Mouse (Mus musculus) heart, adult 8-10 months (tissue): ENCODE results near the gene Car15. TPM values are rescaled to one million over a fixed set of nuclear protein-coding genes. Genes with fewer than 3 reads are reported as not detected.
A peak's percentile ranks its signal among the peaks of the same experiment; 100 is the strongest.

Source experiments
- DNase-seq: peaks from one replicate; pipeline ENCODE4 v3.0.0; 2022; ENCODE audit warnings: low spot score
- total RNA-seq, 4 experiments: library from RNA; stranded (reverse); gene quantifications; 2 replicates each; pipeline ENCODE4 v1.2.4; 2022

Car15 gene
- 1 to 10 TPM; 1.3 to 2.3 (median 1.9) TPM for total RNA-seq

- DNase-seq: no peak
Measured at GRCm38 (mm10) chr16:17838051-17838450, at the start of gene Car15. Gene Car15 (minus strand): TSS chr16:17838364.

GRCm38 (mm10) chr16:17884116-17884515 is 46.0 kb upstream of the Car15 start:
- no peak for DNase-seq

GRCm38 (mm10) chr16:17882196-17882595 is 44.0 kb upstream of the Car15 start:
- no peak for DNase-seq

GRCm38 (mm10) chr16:17879571-17879970 is 41.4 kb upstream of the Car15 start:
- no peak for DNase-seq

GRCm38 (mm10) chr16:17876096-17876495 is 37.9 kb upstream of the Car15 start:
- no peak for DNase-seq

- DNase-seq: no peak
Measured at GRCm38 (mm10) chr16:17875174-17875573, 37.0 kb upstream of the Car15 start.

- no peak for DNase-seq
Measured at GRCm38 (mm10) chr16:17872995-17873394, 34.8 kb upstream of the Car15 start.

- no peak for DNase-seq
Measured at GRCm38 (mm10) chr16:17871248-17871647, 33.1 kb upstream of the Car15 start.

- DNase-seq: no peak
Measured at GRCm38 (mm10) chr16:17865770-17866169, 27.6 kb upstream of the Car15 start.

- no peak for DNase-seq
Measured at GRCm38 (mm10) chr16:17865293-17865692, 27.1 kb upstream of the Car15 start.

GRCm38 (mm10) chr16:17858592-17858991 is 20.4 kb upstream of the Car15 start:
- no peak for DNase-seq

- DNase-seq: no peak
Measured at GRCm38 (mm10) chr16:17857157-17857556, 19.0 kb upstream of the Car15 start.

GRCm38 (mm10) chr16:17853263-17853662 is 15.1 kb upstream of the Car15 start:
- no peak for DNase-seq

GRCm38 (mm10) chr16:17851860-17852259 is 13.7 kb upstream of the Car15 start:
- DNase-seq: no peak

- DNase-seq: no peak
Measured at GRCm38 (mm10) chr16:17851331-17851730, 13.2 kb upstream of the Car15 start.

GRCm38 (mm10) chr16:17849486-17849885 is 11.3 kb upstream of the Car15 start:
- DNase-seq: no peak

GRCm38 (mm10) chr16:17848928-17849327 is 10.8 kb upstream of the Car15 start:
- peak; percentile 55 for DNase-seq

GRCm38 (mm10) chr16:17848431-17848830 is 10.3 kb upstream of the Car15 start:
- DNase-seq: no peak

- DNase-seq: no peak
Measured at GRCm38 (mm10) chr16:17843701-17844365, 5.7 kb upstream of the Car15 start.

GRCm38 (mm10) chr16:17842437-17842836 is 4.3 kb upstream of the Car15 start:
- DNase-seq: no peak

GRCm38 (mm10) chr16:17839976-17840375 is 1.8 kb upstream of the Car15 start:
- no peak for DNase-seq

- DNase-seq: no peak
Measured at GRCm38 (mm10) chr16:17835481-17835880, 2.7 kb downstream of the Car15 start.

- DNase-seq: no peak
Measured at GRCm38 (mm10) chr16:17834543-17834942, 3.6 kb downstream of the Car15 start.
